Mouse (Mus musculus): ENCODE measurements around the gene Pakap. TPM values are rescaled to one million over a fixed set of nuclear protein-coding genes. Genes with fewer than 3 reads are reported as not detected.
A peak's percentile ranks its signal among the peaks of the same experiment; 100 is the strongest.

Gene Pakap
- polyA plus RNA-seq, 1 experiment from 2014 or later = 57.5 TPM

- Histone ChIP-seq H3K4me1 (ENCODE audit: control insufficient read depth, insufficient read depth, low read length) (peaks cover 33% of the 10 kb centered on the region), H3K36me3 (ENCODE audit: control insufficient read depth, insufficient read depth) (no peaks in the 10 kb centered on the region; the same call in 1 of the 2 replicates), H3K9me3 (replicated peaks; ENCODE audit: control insufficient read depth, low read length) (no peaks in the 10 kb centered on the region), H3K4me3 (ENCODE audit: low read length) (no peak overlapping the region), H3K9ac (ENCODE audit: low read length) (peak overlapping the region; percentile 36), H3K27me3 (ENCODE audit: control insufficient read depth, insufficient read depth, low read length) (no peaks in the 10 kb centered on the region), H3K4me2 (ENCODE audit: low read depth, low read length) (peak overlapping the region; percentile 23), H3K27ac (ENCODE audit: low read length) (peak overlapping the region; percentile 81)
- ATAC-seq (replicated peaks; ENCODE audit: extremely low read depth, insufficient read depth, low FRiP score) = no peak
- WGBS = 25% methylated on average over 11 of the region's 11 CpGs
Measured at GRCm38 (mm10) chr4:57821556-57822356, 253.8 kb downstream of the Pakap start.

- 88% methylated on average over 5 of the region's 5 CpGs for WGBS
- Histone ChIP-seq H3K4me3 (ENCODE audit: low read length) (no peak overlapping the region), H3K27me3 (ENCODE audit: control insufficient read depth, insufficient read depth, low read length) (no peaks in the 10 kb centered on the region), H3K4me1 (ENCODE audit: control insufficient read depth, insufficient read depth, low read length) (peaks cover 33% of the 10 kb centered on the region), H3K9me3 (replicated peaks; ENCODE audit: control insufficient read depth, low read length) (no peaks in the 10 kb centered on the region), H3K9ac (ENCODE audit: low read length) (no peak overlapping the region), H3K4me2 (ENCODE audit: low read depth, low read length) (no peak overlapping the region), H3K36me3 (ENCODE audit: control insufficient read depth, insufficient read depth) (no peaks in the 10 kb centered on the region; the same call in 1 of the 2 replicates), H3K27ac (ENCODE audit: low read length) (no peak overlapping the region)
- ATAC-seq (replicated peaks; ENCODE audit: extremely low read depth, insufficient read depth, low FRiP score) = no peak
Measured at GRCm38 (mm10) chr4:57822641-57823040, 254.7 kb downstream of the Pakap start.

- Histone ChIP-seq H3K4me1 (ENCODE audit: control insufficient read depth, insufficient read depth, low read length) (peaks cover 51% of the 10 kb centered on the region), H3K36me3 (ENCODE audit: control insufficient read depth, insufficient read depth) (no peaks in the 10 kb centered on the region; the same call in 1 of the 2 replicates)
Measured at GRCm38 (mm10) chr4:57824626-57825240, 256.8 kb downstream of the Pakap start.

GRCm38 (mm10) chr4:57826272-57826671 lies 258.3 kb downstream of the Pakap start:
- H3K9ac ChIP-seq (ENCODE audit: low read length) = no peak overlapping the region
- H3K4me1 ChIP-seq (ENCODE audit: control insufficient read depth, insufficient read depth, low read length) = peaks cover 50% of the 10 kb centered on the region
- no peak overlapping the region for H3K27ac ChIP-seq (ENCODE audit: low read length)
- no peak overlapping the region for H3K4me2 ChIP-seq (ENCODE audit: low read depth, low read length)
- no peaks in the 10 kb centered on the region for H3K36me3 ChIP-seq (ENCODE audit: control insufficient read depth, insufficient read depth)
- no peaks in the 10 kb centered on the region for H3K27me3 ChIP-seq (ENCODE audit: control insufficient read depth, insufficient read depth, low read length)
- no peak overlapping the region for H3K4me3 ChIP-seq (ENCODE audit: low read length)
- WGBS = 70% methylated on average over 7 of the region's 7 CpGs
- ATAC-seq (replicated peaks; ENCODE audit: extremely low read depth, insufficient read depth, low FRiP score) = no peak
- no peaks in the 10 kb centered on the region for H3K9me3 ChIP-seq (replicated peaks; ENCODE audit: control insufficient read depth, low read length)

More at GRCm38 (mm10) chr4:57824626-57825240, 256.8 kb downstream of the Pakap start:
- Histone ChIP-seq H3K27me3 (ENCODE audit: control insufficient read depth, insufficient read depth, low read length) (no peaks in the 10 kb centered on the region), H3K4me2 (ENCODE audit: low read depth, low read length) (no peak overlapping the region), H3K9me3 (replicated peaks; ENCODE audit: control insufficient read depth, low read length) (no peaks in the 10 kb centered on the region), H3K27ac (ENCODE audit: low read length) (peak overlapping the region; percentile 23; the same call in 1 of the 2 replicates), H3K4me3 (ENCODE audit: low read length) (no peak overlapping the region), H3K9ac (ENCODE audit: low read length) (no peak overlapping the region)
- no peak for ATAC-seq (replicated peaks; ENCODE audit: extremely low read depth, insufficient read depth, low FRiP score)
- WGBS = 44% methylated on average over 8 of the region's 8 CpGs

GRCm38 (mm10) chr4:57829131-57829530 lies 261.2 kb downstream of the Pakap start:
- 0 out of 2 replicates have a peak overlapping the region, but pooled peaks have one; percentile 2 for H3K27ac ChIP-seq (ENCODE audit: low read length)

GRCm38 (mm10) chr4:57829740-57830139 lies 261.8 kb downstream of the Pakap start:
- WGBS = 67% methylated on average over 3 of the region's 3 CpGs
- Histone ChIP-seq H3K9me3 (replicated peaks; ENCODE audit: control insufficient read depth, low read length) (no peaks in the 10 kb centered on the region), H3K36me3 (ENCODE audit: control insufficient read depth, insufficient read depth) (no peaks in the 10 kb centered on the region), H3K4me1 (ENCODE audit: control insufficient read depth, insufficient read depth, low read length) (peaks cover 61% of the 10 kb centered on the region), H3K27ac (ENCODE audit: low read length) (no peak overlapping the region), H3K9ac (ENCODE audit: low read length) (no peak overlapping the region), H3K4me2 (ENCODE audit: low read depth, low read length) (no peak overlapping the region), H3K4me3 (ENCODE audit: low read length) (no peak overlapping the region), H3K27me3 (ENCODE audit: control insufficient read depth, insufficient read depth, low read length) (no peaks in the 10 kb centered on the region)
- ATAC-seq (replicated peaks; ENCODE audit: extremely low read depth, insufficient read depth, low FRiP score) = no peak

More at GRCm38 (mm10) chr4:57829131-57829530, 261.2 kb downstream of the Pakap start:
- no peak for ATAC-seq (replicated peaks; ENCODE audit: extremely low read depth, insufficient read depth, low FRiP score)
- Histone ChIP-seq H3K36me3 (ENCODE audit: control insufficient read depth, insufficient read depth) (no peaks in the 10 kb centered on the region), H3K4me3 (ENCODE audit: low read length) (no peak overlapping the region), H3K9ac (ENCODE audit: low read length) (no peak overlapping the region), H3K9me3 (replicated peaks; ENCODE audit: control insufficient read depth, low read length) (no peaks in the 10 kb centered on the region), H3K4me2 (ENCODE audit: low read depth, low read length) (no peak overlapping the region), H3K4me1 (ENCODE audit: control insufficient read depth, insufficient read depth, low read length) (peaks cover 61% of the 10 kb centered on the region), H3K27me3 (ENCODE audit: control insufficient read depth, insufficient read depth, low read length) (no peaks in the 10 kb centered on the region)
- 49% methylated on average over 9 of the region's 9 CpGs for WGBS

- 49% methylated on average over 7 of the region's 7 CpGs for WGBS
- Histone ChIP-seq H3K9me3 (replicated peaks; ENCODE audit: control insufficient read depth, low read length) (no peaks in the 10 kb centered on the region), H3K4me2 (ENCODE audit: low read depth, low read length) (no peak overlapping the region), H3K36me3 (ENCODE audit: control insufficient read depth, insufficient read depth) (no peaks in the 10 kb centered on the region), H3K27me3 (ENCODE audit: control insufficient read depth, insufficient read depth, low read length) (no peaks in the 10 kb centered on the region), H3K4me3 (ENCODE audit: low read length) (no peak overlapping the region), H3K9ac (ENCODE audit: low read length) (no peak overlapping the region), H3K4me1 (ENCODE audit: control insufficient read depth, insufficient read depth, low read length) (peaks cover 62% of the 10 kb centered on the region), H3K27ac (ENCODE audit: low read length) (peak overlapping the region; percentile 42; the same call in 1 of the 2 replicates)
- 0 out of 2 replicates have a peak, but pooled peaks have one; percentile 19 for ATAC-seq (replicated peaks; ENCODE audit: extremely low read depth, insufficient read depth, low FRiP score)
Measured at GRCm38 (mm10) chr4:57832318-57832717, 264.3 kb downstream of the Pakap start.

GRCm38 (mm10) chr4:57833060-57833459 lies 265.1 kb downstream of the Pakap start:
- WGBS = 69% methylated on average over 4 of the region's 4 CpGs
- no peak overlapping the region for H3K9ac ChIP-seq (ENCODE audit: low read length)
- H3K4me2 ChIP-seq (ENCODE audit: low read depth, low read length) = no peak overlapping the region
- no peak overlapping the region for H3K4me3 ChIP-seq (ENCODE audit: low read length)
- no peaks in the 10 kb centered on the region for H3K27me3 ChIP-seq (ENCODE audit: control insufficient read depth, insufficient read depth, low read length)
- no peaks in the 10 kb centered on the region for H3K36me3 ChIP-seq (ENCODE audit: control insufficient read depth, insufficient read depth)
- no peak for ATAC-seq (replicated peaks; ENCODE audit: extremely low read depth, insufficient read depth, low FRiP score)
- peak overlapping the region; percentile 42 for H3K27ac ChIP-seq (ENCODE audit: low read length)
- H3K9me3 ChIP-seq (replicated peaks; ENCODE audit: control insufficient read depth, low read length) = no peaks in the 10 kb centered on the region
- peaks cover 64% of the 10 kb centered on the region for H3K4me1 ChIP-seq (ENCODE audit: control insufficient read depth, insufficient read depth, low read length)

GRCm38 (mm10) chr4:57834141-57834540 lies 266.2 kb downstream of the Pakap start:
- peaks cover 57% of the 10 kb centered on the region for H3K4me1 ChIP-seq (ENCODE audit: control insufficient read depth, insufficient read depth, low read length)
- H3K27me3 ChIP-seq (ENCODE audit: control insufficient read depth, insufficient read depth, low read length) = no peaks in the 10 kb centered on the region
- no peaks in the 10 kb centered on the region for H3K36me3 ChIP-seq (ENCODE audit: control insufficient read depth, insufficient read depth)
- no peak overlapping the region for H3K9ac ChIP-seq (ENCODE audit: low read length)
- 34% methylated on average over 4 of the region's 4 CpGs for WGBS
- peak overlapping the region; percentile 29 for H3K27ac ChIP-seq (ENCODE audit: low read length)
- no peaks in the 10 kb centered on the region for H3K9me3 ChIP-seq (replicated peaks; ENCODE audit: control insufficient read depth, low read length)
- ATAC-seq (replicated peaks; ENCODE audit: extremely low read depth, insufficient read depth, low FRiP score) = peak; percentile 21; the same call in 1 of the 2 replicates
- no peak overlapping the region for H3K4me2 ChIP-seq (ENCODE audit: low read depth, low read length)
- H3K4me3 ChIP-seq (ENCODE audit: low read length) = no peak overlapping the region

All from heart, embryonic 16.5 days (tissue).